Mouse (Mus musculus) leukemia stem cell, adult 10-12 weeks (primary cell): Measurements from ENCODE around the gene Pgk2. TPM values are rescaled to one million over a fixed set of nuclear protein-coding genes. Genes with fewer than 3 reads are reported as not detected.

Source experiments
- polyA plus RNA-seq: library from polyadenylated mRNA; stranded (reverse); fragments of >175 nt; gene quantifications from 2 replicates; pipeline ENCODE4 v1.2.3, GENCODE M21; 2012; ENCODE audit warnings: low replicate concordance

Gene Pgk2
- polyA plus RNA-seq = not detected in 2 replicates

DNA sequence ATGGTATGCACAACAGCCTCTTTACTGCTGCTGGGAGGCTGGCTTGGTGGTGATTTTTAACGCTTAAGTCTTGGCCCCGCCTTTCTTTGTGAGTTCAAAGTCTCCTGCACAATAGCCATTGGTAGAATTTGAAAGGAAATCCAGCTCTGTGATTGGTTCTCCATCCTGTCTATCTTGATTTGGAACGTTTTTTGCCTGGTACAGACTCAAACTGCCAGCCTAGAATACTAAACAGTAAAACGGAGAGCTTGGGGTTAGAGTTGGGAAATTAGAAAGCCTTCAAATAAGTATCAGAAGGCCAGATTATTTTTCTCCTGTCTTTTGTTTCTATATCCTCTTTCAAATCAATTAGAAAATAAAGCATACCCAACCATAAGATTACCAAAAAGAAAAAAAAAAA lies at the start of gene Pgk2:
TSS of gene Pgk2 (minus strand) at position 101 of the 400 bp plus-strand sequence.

DNA sequence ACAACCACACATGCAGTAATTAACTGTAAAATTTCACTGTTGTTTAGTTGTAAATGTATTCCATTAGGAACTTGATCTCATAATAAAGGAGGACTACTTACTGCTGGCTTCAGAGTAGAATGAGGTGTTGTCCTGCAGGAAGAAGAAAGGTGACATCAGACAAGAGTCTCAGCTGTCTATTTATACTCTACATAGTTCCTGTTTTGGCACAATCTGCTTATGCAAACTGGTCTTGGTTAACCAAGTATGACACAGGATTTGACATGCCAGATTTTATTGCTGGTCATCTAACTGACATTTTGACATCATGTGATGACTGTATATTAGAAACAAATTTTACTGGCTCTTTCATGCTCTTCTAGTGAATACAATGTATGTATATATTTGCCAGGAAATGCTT lies 33.7 kb upstream of the Pgk2 start, which contains the start of gene Crisp3:
TSS of gene Crisp3 (minus strand) at position 154 of the 400 bp plus-strand sequence.

Other genes with a start within 250 kb of the Pgk2 start
- not detected in 2 replicates for gene AC192777.2, start 113.2 kb downstream of the Pgk2 start, polyA plus RNA-seq
- gene Crisp3, start 33.6 kb upstream of the Pgk2 start, polyA plus RNA-seq = not detected in 2 replicates
- gene Crisp1, start 110.6 kb upstream of the Pgk2 start, polyA plus RNA-seq = not detected in 2 replicates